7 mouse cellular contexts compared by ENCODE assay signal in the genomic region with DNA sequence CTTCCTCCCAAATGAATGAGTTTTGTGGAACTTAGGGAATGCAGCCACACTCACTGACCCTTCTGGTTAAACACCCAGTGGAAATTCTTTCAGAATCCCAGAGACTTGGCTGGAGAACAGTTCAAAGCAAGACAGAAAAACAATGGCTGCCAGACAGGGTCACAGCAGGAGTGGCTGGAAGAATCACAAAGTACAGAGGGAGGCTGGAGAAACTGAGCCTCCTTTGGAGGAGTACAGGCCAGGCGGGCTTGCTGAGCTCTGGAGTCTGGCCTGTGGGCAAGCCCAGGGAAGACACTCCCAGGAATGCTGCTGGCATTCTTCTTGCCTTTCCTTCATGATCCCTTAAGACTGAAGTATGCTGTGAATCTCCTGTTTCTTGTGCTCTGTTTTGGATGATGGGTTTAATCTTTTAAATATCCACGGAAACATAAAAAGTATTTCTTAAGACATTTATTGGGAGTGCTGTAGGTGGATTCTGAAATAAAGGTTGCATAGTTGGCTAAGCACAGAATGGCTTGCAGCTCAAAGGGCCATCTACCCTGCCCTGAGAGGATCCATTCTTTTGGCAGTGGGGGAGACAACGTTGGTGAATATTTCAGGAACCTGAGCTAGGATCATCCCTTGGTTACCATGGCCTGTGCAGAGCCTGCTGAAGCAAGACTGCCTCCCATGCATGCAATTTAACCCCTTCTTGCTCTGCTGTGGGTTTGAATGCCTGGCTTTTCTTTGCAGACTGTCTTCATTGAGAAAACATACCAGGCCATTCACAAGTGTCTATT.
DNase-seq lines count a peak whose midpoint lies in the region; ATAC-seq lines count a peak whose summit lies in the region.

No protein-coding gene starts in this region.

- H3K4me1 ChIP-seq in kidney, embryonic 16.5 days (ENCODE audit: insufficient read depth, low read length): 0 out of 2 replicates have a peak, but pooled peaks cover 9% of the 10 kb centered on the region
- no peaks in the 10 kb centered on the region for H3K4me1 ChIP-seq in forebrain, embryonic 15.5 days

- WGBS in kidney, embryonic 16.5 days: 27% methylated on average over 3 of the region's 3 CpGs
- WGBS in forebrain, embryonic 15.5 days: 28% methylated on average over 3 of the region's 3 CpGs

- peak; percentile 88 for ATAC-seq in kidney, embryonic 16.5 days (ENCODE audit: low FRiP score, low TSS enrichment)
- 0 out of 2 replicates have a peak, but pooled peaks have one; percentile 32 for ATAC-seq in forebrain, embryonic 15.5 days (replicated peaks)

- no peaks in the 10 kb centered on the region for H3K27me3 ChIP-seq in kidney, embryonic 16.5 days (ENCODE audit: insufficient read depth, low read length)
- H3K27me3 ChIP-seq in forebrain, embryonic 15.5 days: no peaks in the 10 kb centered on the region

- H3K9ac ChIP-seq in kidney, embryonic 16.5 days (replicated peaks; ENCODE audit: low read length): no peak overlapping the region
- no peak overlapping the region for H3K9ac ChIP-seq in forebrain, embryonic 15.5 days (replicated peaks)

- DNase-seq in kidney, adult 8-10 months: no peak
- DNase-seq in urinary bladder, postnatal 25 days (ENCODE audit: low spot score): peak; percentile 3
- DNase-seq in urinary bladder, postnatal 10 days (ENCODE audit: low spot score): no peak
- DNase-seq in thymus, postnatal 36 days: no peak
- DNase-seq in spleen, postnatal 4 days (ENCODE audit: low spot score in 2 of 2): no peak

- H3K9me3 ChIP-seq in kidney, embryonic 16.5 days (ENCODE audit: low read length): no peaks in the 10 kb centered on the region
- no peaks in the 10 kb centered on the region for H3K9me3 ChIP-seq in forebrain, embryonic 15.5 days

- H3K4me3 ChIP-seq in kidney, embryonic 16.5 days (ENCODE audit: low read length): no peak overlapping the region
- no peak overlapping the region for H3K4me3 ChIP-seq in forebrain, embryonic 15.5 days

- peak overlapping the region; percentile 56 for H3K27ac ChIP-seq in kidney, embryonic 16.5 days (ENCODE audit: low read length)
- H3K27ac ChIP-seq in forebrain, embryonic 15.5 days (replicated peaks): no peak overlapping the region

- no peak overlapping the region for H3K4me2 ChIP-seq in kidney, embryonic 16.5 days (replicated peaks; ENCODE audit: low read depth, low read length)
- H3K4me2 ChIP-seq in forebrain, embryonic 15.5 days (replicated peaks): no peak overlapping the region

- no peaks in the 10 kb centered on the region for H3K36me3 ChIP-seq in kidney, embryonic 16.5 days (ENCODE audit: insufficient read depth, low read length)
- no peaks in the 10 kb centered on the region for H3K36me3 ChIP-seq in forebrain, embryonic 15.5 days
